Mouse (Mus musculus): Measurements from ENCODE around the gene Hist1h3e. TPM values are rescaled to one million over a fixed set of nuclear protein-coding genes. Genes with fewer than 3 reads are reported as not detected.

Hist1h3e gene
- polyA plus RNA-seq, 1 experiment: 36.8 TPM

GRCm38 (mm10) chr13:23556906-23557305 lies 5.3 kb downstream of the Hist1h3e start:
- 76% methylated on average over 3 of the region's 3 CpGs for WGBS
- Histone ChIP-seq H3K27ac (ENCODE audit: insufficient read depth, low read length) (no peak overlapping the region), H3K4me3 (ENCODE audit: extremely low read depth, insufficient read depth, insufficient read length) (no peak overlapping the region), H3K27me3 (ENCODE audit: control insufficient read depth, insufficient read depth, low read length) (no peaks in the 10 kb centered on the region), H3K36me3 (ENCODE audit: control insufficient read depth, insufficient read depth, low read length) (no peaks in the 10 kb centered on the region), H3K4me1 (ENCODE audit: control insufficient read depth, insufficient read depth, insufficient read length) (no peaks in the 10 kb centered on the region; the same call in none of the 2 replicates)
- TF ChIP-seq POLR2A (IDR thresholded peaks at IDR 0.05; ENCODE audit: low read depth, low read length): no peak
- no peak for TF ChIP-seq CTCF (IDR thresholded peaks at IDR 0.05; ENCODE audit: extremely low read depth, insufficient read depth, insufficient read length, insufficient replicate concordance)
- no peak for DNase-seq (ENCODE audit: low read depth in 1 of 2, low spot score in 2 of 2)

- TF ChIP-seq CTCF (IDR thresholded peaks at IDR 0.05; ENCODE audit: extremely low read depth, insufficient read depth, insufficient read length, insufficient replicate concordance) (no peak), POLR2A (IDR thresholded peaks at IDR 0.05; ENCODE audit: low read depth, low read length) (peak; percentile 50)
- Histone ChIP-seq H3K4me3 (ENCODE audit: extremely low read depth, insufficient read depth, insufficient read length) (peak overlapping the region; percentile 62), H3K27me3 (ENCODE audit: control insufficient read depth, insufficient read depth, low read length) (no peaks in the 10 kb centered on the region), H3K4me1 (ENCODE audit: control insufficient read depth, insufficient read depth, insufficient read length) (no peaks in the 10 kb centered on the region; the same call in none of the 2 replicates), H3K27ac (ENCODE audit: insufficient read depth, low read length) (peak overlapping the region; percentile 95), H3K36me3 (ENCODE audit: control insufficient read depth, insufficient read depth, low read length) (no peaks in the 10 kb centered on the region)
- under 1% methylated on average over 18 of the region's 18 CpGs for WGBS
- DNase-seq (ENCODE audit: low read depth in 1 of 2, low spot score in 2 of 2): peak; percentile 51 to 79
Measured at GRCm38 (mm10) chr13:23555839-23556416, 6.2 kb downstream of the Hist1h3e start.

GRCm38 (mm10) chr13:23554925-23555838 lies 7.0 kb downstream of the Hist1h3e start:
- H3K27ac ChIP-seq (ENCODE audit: insufficient read depth, low read length): peak overlapping the region; percentile 95
- peak in 1 of 2 experiments; percentile 75 for DNase-seq (ENCODE audit: low read depth in 1 of 2, low spot score in 2 of 2)
- TF ChIP-seq POLR2A (IDR thresholded peaks at IDR 0.05; ENCODE audit: low read depth, low read length) (peak; percentile 95), CTCF (IDR thresholded peaks at IDR 0.05; ENCODE audit: extremely low read depth, insufficient read depth, insufficient read length, insufficient replicate concordance) (no peak)
- no peaks in the 10 kb centered on the region for H3K27me3 ChIP-seq (ENCODE audit: control insufficient read depth, insufficient read depth, low read length)
- peaks cover 4% of the 10 kb centered on the region for H3K4me1 ChIP-seq (ENCODE audit: control insufficient read depth, insufficient read depth, insufficient read length)
- WGBS: under 1% methylated on average over 54 of the region's 54 CpGs
- H3K4me3 ChIP-seq (ENCODE audit: extremely low read depth, insufficient read depth, insufficient read length): peak overlapping the region; percentile 62
- no peaks in the 10 kb centered on the region for H3K36me3 ChIP-seq (ENCODE audit: control insufficient read depth, insufficient read depth, low read length)

GRCm38 (mm10) chr13:23554393-23554792 lies 7.8 kb downstream of the Hist1h3e start:
- no peak for DNase-seq (ENCODE audit: low read depth in 1 of 2, low spot score in 2 of 2)
- Histone ChIP-seq H3K36me3 (ENCODE audit: control insufficient read depth, insufficient read depth, low read length) (no peaks in the 10 kb centered on the region), H3K4me3 (ENCODE audit: extremely low read depth, insufficient read depth, insufficient read length) (peak overlapping the region; percentile 62; the same call in 1 of the 2 replicates), H3K27ac (ENCODE audit: insufficient read depth, low read length) (peak overlapping the region; percentile 81; the same call in 1 of the 2 replicates), H3K27me3 (ENCODE audit: control insufficient read depth, insufficient read depth, low read length) (no peaks in the 10 kb centered on the region), H3K4me1 (ENCODE audit: control insufficient read depth, insufficient read depth, insufficient read length) (peaks cover 4% of the 10 kb centered on the region)
- no peak for TF ChIP-seq CTCF (IDR thresholded peaks at IDR 0.05; ENCODE audit: extremely low read depth, insufficient read depth, insufficient read length, insufficient replicate concordance)
- TF ChIP-seq POLR2A (IDR thresholded peaks at IDR 0.05; ENCODE audit: low read depth, low read length): no peak
- 27% methylated on average over 9 of the region's 9 CpGs for WGBS

GRCm38 (mm10) chr13:23552962-23553361 lies 9.2 kb downstream of the Hist1h3e start, which contains the start of gene Hist1h1d:
Gene Hist1h1d (plus strand): TSS chr13:23553262.
- Histone ChIP-seq H3K4me1 (ENCODE audit: control insufficient read depth, insufficient read depth, insufficient read length) (peaks cover 4% of the 10 kb centered on the region), H3K27ac (ENCODE audit: insufficient read depth, low read length) (no peak within 1 kb of the TSS), H3K4me3 (ENCODE audit: extremely low read depth, insufficient read depth, insufficient read length) (no peak within 1 kb of the TSS), H3K27me3 (ENCODE audit: control insufficient read depth, insufficient read depth, low read length) (no peaks in the 10 kb centered on the region), H3K36me3 (ENCODE audit: control insufficient read depth, insufficient read depth, low read length) (no peaks in the 10 kb centered on the region)
- no peak for DNase-seq (ENCODE audit: low read depth in 1 of 2, low spot score in 2 of 2)
- TF ChIP-seq POLR2A (IDR thresholded peaks at IDR 0.05; ENCODE audit: low read depth, low read length) (no peak), CTCF (IDR thresholded peaks at IDR 0.05; ENCODE audit: extremely low read depth, insufficient read depth, insufficient read length, insufficient replicate concordance) (no peak)

GRCm38 (mm10) chr13:23551931-23552914 lies 9.9 kb downstream of the Hist1h3e start:
- Histone ChIP-seq H3K4me1 (ENCODE audit: control insufficient read depth, insufficient read depth, insufficient read length) (peaks cover 4% of the 10 kb centered on the region), H3K4me3 (ENCODE audit: extremely low read depth, insufficient read depth, insufficient read length) (no peak overlapping the region), H3K36me3 (ENCODE audit: control insufficient read depth, insufficient read depth, low read length) (no peaks in the 10 kb centered on the region), H3K27me3 (ENCODE audit: control insufficient read depth, insufficient read depth, low read length) (no peaks in the 10 kb centered on the region), H3K27ac (ENCODE audit: insufficient read depth, low read length) (peak overlapping the region; percentile 84; the same call in 1 of the 2 replicates)
- no peak for DNase-seq (ENCODE audit: low read depth in 1 of 2, low spot score in 2 of 2)
- TF ChIP-seq POLR2A (IDR thresholded peaks at IDR 0.05; ENCODE audit: low read depth, low read length) (no peak), CTCF (IDR thresholded peaks at IDR 0.05; ENCODE audit: extremely low read depth, insufficient read depth, insufficient read length, insufficient replicate concordance) (no peak)
- WGBS: 45% methylated on average over 8 of the region's 8 CpGs

Measured in spleen, adult 2 months (tissue).